Comparison of ENCODE assay signal across 17 mouse cellular contexts in the genomic region with DNA sequence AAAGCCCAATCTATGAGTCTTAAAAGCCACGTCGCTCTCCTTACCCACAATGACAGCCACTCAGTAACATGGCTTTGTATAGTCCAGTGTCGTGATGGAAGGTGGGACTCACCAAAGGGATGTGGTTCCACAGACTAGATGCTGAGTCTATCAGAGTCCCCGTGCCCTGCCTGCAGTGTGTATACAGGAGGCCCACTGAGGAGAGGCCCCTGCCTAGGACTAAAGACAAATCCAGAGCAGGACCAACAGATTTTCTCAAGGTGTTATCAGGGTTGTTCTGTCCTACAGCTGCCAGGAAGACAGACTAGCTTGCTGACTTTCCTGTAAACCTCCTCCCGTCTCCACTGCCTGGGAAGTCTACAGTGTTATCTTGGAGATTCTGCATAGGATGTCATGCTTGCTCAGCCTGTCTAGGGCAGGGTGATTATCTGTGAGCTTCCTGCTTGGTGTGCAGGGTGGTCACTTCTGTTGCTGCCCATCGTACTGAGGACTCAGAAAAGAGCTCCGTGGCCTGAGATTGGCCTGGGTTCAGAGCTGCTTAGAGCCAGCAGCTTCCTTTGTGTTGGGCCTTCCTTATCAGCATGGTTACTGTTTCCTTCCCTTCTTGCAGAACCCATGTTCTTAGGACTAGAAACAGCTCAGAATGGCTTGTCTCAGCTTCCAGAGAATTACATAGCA.
DNase-seq lines count a peak whose midpoint lies in the region; ATAC-seq lines count a peak whose summit lies in the region.
"Had no signal": no experiment of that assay in that cellular context is flagged by ENCODE, and none has a peak within 500 bp of the region (broad histone marks: within the 10 kb centered on the region; RNA-seq: fewer than 3 reads in every experiment).

No protein-coding gene starts in this region.

- H3K27ac ChIP-seq in hindbrain, embryonic 15.5 days (replicated peaks) = no peak overlapping the region
- no peak overlapping the region for H3K27ac ChIP-seq in hindbrain, embryonic 14.5 days
- H3K27ac ChIP-seq in liver, embryonic 15.5 days (replicated peaks) = no peak overlapping the region
- H3K27ac ChIP-seq: hindbrain, embryonic 10.5 days; intestine, embryonic 15.5 days had no signal

- H3K9ac ChIP-seq in hindbrain, embryonic 15.5 days = no peak overlapping the region
- H3K9ac ChIP-seq in hindbrain, embryonic 14.5 days = no peak overlapping the region
- no peak overlapping the region for H3K9ac ChIP-seq in liver, embryonic 15.5 days
- H3K9ac ChIP-seq: intestine, embryonic 15.5 days; lung, embryonic 14.5 days had no signal

- no peak overlapping the region for H3K4me2 ChIP-seq in hindbrain, embryonic 15.5 days
- H3K4me2 ChIP-seq in hindbrain, embryonic 14.5 days (replicated peaks) = no peak overlapping the region
- no peak overlapping the region for H3K4me2 ChIP-seq in liver, embryonic 15.5 days
- H3K4me2 ChIP-seq: intestine, embryonic 15.5 days; lung, embryonic 14.5 days had no signal

- no peaks in the 10 kb centered on the region for H3K27me3 ChIP-seq in hindbrain, embryonic 15.5 days
- H3K27me3 ChIP-seq in hindbrain, embryonic 14.5 days (ENCODE audit: control insufficient read depth, insufficient read depth, low read length) = no peaks in the 10 kb centered on the region
- H3K27me3 ChIP-seq in liver, embryonic 15.5 days = no peaks in the 10 kb centered on the region
- H3K27me3 ChIP-seq: intestine, embryonic 15.5 days had no signal

- WGBS in hindbrain, embryonic 15.5 days = 86% methylated on average over 7 of the region's 7 CpGs
- 89% methylated on average over 7 of the region's 7 CpGs for WGBS in hindbrain, embryonic 14.5 days
- WGBS in liver, embryonic 15.5 days (ENCODE audit: insufficient replicate concordance) = 28% methylated on average over 7 of the region's 7 CpGs

- H3K9me3 ChIP-seq in hindbrain, embryonic 15.5 days = no peaks in the 10 kb centered on the region
- H3K9me3 ChIP-seq in hindbrain, embryonic 14.5 days (ENCODE audit: control insufficient read depth, low read length) = no peaks in the 10 kb centered on the region
- no peaks in the 10 kb centered on the region for H3K9me3 ChIP-seq in liver, embryonic 15.5 days (replicated peaks)
- H3K9me3 ChIP-seq: hindbrain, embryonic 10.5 days; intestine, embryonic 15.5 days had no signal

- H3K4me1 ChIP-seq in hindbrain, embryonic 15.5 days (replicated peaks) = peaks cover 5% of the 10 kb centered on the region; the same call in 1 of the 2 replicates
- H3K4me1 ChIP-seq in hindbrain, embryonic 14.5 days (replicated peaks; ENCODE audit: control insufficient read depth, insufficient read depth, low read length) = 0 out of 2 replicates have a peak, but pooled peaks cover 3% of the 10 kb centered on the region
- H3K4me1 ChIP-seq in liver, embryonic 15.5 days (replicated peaks) = peaks cover 9% of the 10 kb centered on the region; the same call in 1 of the 2 replicates
- H3K4me1 ChIP-seq: intestine, embryonic 15.5 days had no signal

- peaks cover 19% of the 10 kb centered on the region for H3K36me3 ChIP-seq in hindbrain, embryonic 15.5 days
- H3K36me3 ChIP-seq in hindbrain, embryonic 14.5 days (replicated peaks; ENCODE audit: control insufficient read depth, insufficient read depth) = peaks cover 25% of the 10 kb centered on the region
- H3K36me3 ChIP-seq in liver, embryonic 15.5 days (replicated peaks) = peaks cover 4% of the 10 kb centered on the region; the same call in 1 of the 2 replicates
- H3K36me3 ChIP-seq: intestine, embryonic 15.5 days had no signal

- peak; percentile 78 for DNase-seq in heart, adult 11 months
- DNase-seq in heart, adult 8-10 months (ENCODE audit: low spot score) = no peak
- DNase-seq in hindbrain, embryonic 14.5 days (ENCODE audit: low spot score) = no peak
- peak; percentile 33 for DNase-seq in MEL-GATA-1-ER (ENCODE audit: extremely low read depth, low read depth)
- DNase-seq in right cerebral cortex, postnatal 14 days = no peak
- DNase-seq in kidney, postnatal 14 days = no peak
- DNase-seq: adrenal gland, postnatal 14 days; cerebellum, adult 2 months; gastrocnemius, postnatal 10 days; left cerebral cortex, postnatal 4 days; lung, embryonic 14.5 days; spleen, adult 18-20 months; thymus, adult 2 months had no signal

- peak; percentile 40; the same call in 1 of the 2 replicates for ATAC-seq in hindbrain, embryonic 15.5 days (ENCODE audit: low FRiP score, low read depth)
- ATAC-seq in hindbrain, embryonic 14.5 days (ENCODE audit: low FRiP score) = no peak
- ATAC-seq in liver, embryonic 15.5 days (ENCODE audit: insufficient read depth) = peak; percentile 60
- ATAC-seq: intestine, embryonic 15.5 days had no signal

- H3K4me3 ChIP-seq in hindbrain, embryonic 15.5 days = no peak overlapping the region
- no peak overlapping the region for H3K4me3 ChIP-seq in hindbrain, embryonic 14.5 days (replicated peaks; ENCODE audit: low read length)
- H3K4me3 ChIP-seq in liver, embryonic 15.5 days (replicated peaks) = no peak overlapping the region
- H3K4me3 ChIP-seq: hindbrain, embryonic 10.5 days; intestine, embryonic 15.5 days had no signal

Comparison
In these comparisons a context has a peak if more than half of its experiments do, and no peak if none do; other contexts are left out.
1. DNase-seq: peak in heart, adult 11 months (single experiment) and MEL-GATA-1-ER (single experiment); none in heart, adult 8-10 months (single experiment), hindbrain, embryonic 14.5 days (single experiment), right cerebral cortex, postnatal 14 days (single experiment) and kidney, postnatal 14 days (single experiment).